Mouse (Mus musculus) MEL (cell line): Measurements from ENCODE around the gene Cacna1i.

Experiments
- CTCF ChIP-seq, 3 experiments: IDR thresholded peaks in 2 of 3; conservative IDR thresholded peaks in 1 of 3; 2 replicates each; pipeline ENCODE4 v1.5.1; 2011 to 2012; ENCODE audit warnings: low read length in 3 of 3, low read depth in 2 of 3, mild to moderate bottlenecking in 2 of 3, improper control_type of control experiment in 1 of 3, inconsistent platforms in 1 of 3, mixed read lengths in 1 of 3, moderate library complexity in 1 of 3; ENCODE audit not compliant: control insufficient read depth in 1 of 3, insufficient read depth in 1 of 3, poor library complexity in 1 of 3, severe bottlenecking in 1 of 3
- EP300 ChIP-seq, 2 experiments: IDR thresholded peaks; 2 replicates each; pipeline ENCODE4 v1.6.1; 2011; ENCODE audit warnings: improper control_type of control experiment in 2 of 2, low read length in 2 of 2, low read depth in 1 of 2, mild to moderate bottlenecking in 1 of 2
- KAT2A ChIP-seq: conservative IDR thresholded peaks from 2 replicates; pipeline ENCODE4 v1.6.1; 2012; ENCODE audit warnings: low read depth, low read length, improper control_type of control experiment, inconsistent platforms
- MAX ChIP-seq: IDR thresholded peaks from 2 replicates; pipeline ENCODE4 v1.6.1; 2011; ENCODE audit warnings: low read length, improper control_type of control experiment
- POLR2A ChIP-seq, 2 experiments: IDR thresholded peaks; 2 replicates each; pipeline ENCODE4 v1.6.1; 2011 to 2012; ENCODE audit warnings: low read length in 2 of 2, mild to moderate bottlenecking in 2 of 2, control low read depth in 1 of 2, improper control_type of control experiment in 1 of 2, low read depth in 1 of 2, moderate library complexity in 1 of 2; ENCODE audit not compliant: control insufficient read depth in 1 of 2, insufficient read depth in 1 of 2, poor library complexity in 1 of 2
- POLR2AphosphoS2 ChIP-seq: IDR thresholded peaks from 2 replicates; pipeline ENCODE4 v1.6.1; 2011; ENCODE audit warnings: low read length, improper control_type of control experiment
- POLR2AphosphoS5 ChIP-seq: IDR thresholded peaks from 2 replicates; pipeline ENCODE4 v1.6.1; 2012; ENCODE audit warnings: low read depth, borderline replicate concordance, mild to moderate bottlenecking, inconsistent platforms, low read length, moderate library complexity, mixed read lengths
- TBP ChIP-seq: IDR thresholded peaks from 2 replicates; pipeline ENCODE4 v1.8.0; 2011; ENCODE audit warnings: low read depth, low read length, improper control_type of control experiment
- ZC3H11A ChIP-seq: IDR thresholded peaks from 2 replicates; pipeline ENCODE4 v1.6.1; 2012; ENCODE audit warnings: low read depth, mild to moderate bottlenecking, inconsistent platforms, low read length, improper control_type of control experiment

DNA sequence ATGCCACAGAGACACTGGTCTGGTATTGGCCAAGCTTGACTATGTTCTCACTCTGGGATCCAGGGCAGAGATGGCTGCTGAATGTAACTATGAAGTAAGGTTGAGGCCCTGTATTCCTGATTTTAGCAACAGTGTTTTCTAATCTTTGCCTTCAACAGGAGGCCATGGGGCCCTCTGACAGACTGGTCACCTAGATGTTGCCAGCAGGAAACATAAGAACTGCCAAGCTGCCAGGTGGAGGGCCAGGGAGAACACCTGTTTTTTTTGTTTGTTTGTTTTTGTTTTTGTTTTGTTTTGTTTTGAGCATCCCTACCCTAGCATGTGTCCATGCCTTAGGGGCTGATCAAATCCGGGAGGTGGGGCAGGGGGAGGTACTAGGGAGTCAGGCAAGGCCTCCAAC, 112.4 kb downstream of the Cacna1i start:
- no peak for TF ChIP-seq POLR2A (IDR thresholded peaks at IDR 0.05; ENCODE audit: control insufficient read depth in 1 of 2, insufficient read depth in 1 of 2, low read depth in 1 of 2, low read length in 2 of 2, poor library complexity in 1 of 2)
- TF ChIP-seq TBP, result no peak
- TF ChIP-seq MAX, result no peak
- no peak for TF ChIP-seq ZC3H11A
- no peak for TF ChIP-seq POLR2AphosphoS2
- TF ChIP-seq EP300 (IDR thresholded peaks at IDR 0.05; ENCODE audit: low read depth in 1 of 2, low read length in 2 of 2), result no peak
- TF ChIP-seq KAT2A, result no peak
- no peak for TF ChIP-seq POLR2AphosphoS5
- no peak for TF ChIP-seq CTCF (IDR thresholded peaks at IDR 0.05 in 2 of 3, conservative IDR thresholded peaks at IDR 0.05 in 1 of 3; ENCODE audit: control insufficient read depth in 1 of 3, insufficient read depth in 1 of 3, low read depth in 2 of 3, low read length in 3 of 3, poor library complexity in 1 of 3, severe bottlenecking in 1 of 3)
